Mouse (Mus musculus) testis, adult 2 months (tissue): ENCODE measurements around the gene Hoxa4.

ENCODE experiments used
- CTCF ChIP-seq: fragments of 200-500 bp; IDR thresholded peaks from 2 replicates; pipeline ENCODE4 v1.5.1; 2012; ENCODE audit warnings: low read depth, mild to moderate bottlenecking, inconsistent platforms, low read length, moderate library complexity; ENCODE audit not compliant: control insufficient read depth, insufficient read depth, insufficient replicate concordance
- POLR2A ChIP-seq: fragments of 200-500 bp; IDR thresholded peaks from 2 replicates; pipeline ENCODE4 v1.6.1; 2012; ENCODE audit warnings: low read depth, mild to moderate bottlenecking, inconsistent platforms, low read length, moderate library complexity; ENCODE audit not compliant: control insufficient read depth

- TF ChIP-seq CTCF = no peak
- TF ChIP-seq POLR2A = no peak
Observed at GRCm38 (mm10) chr6:52164051-52164625, 27.4 kb downstream of the Hoxa4 start.
